Mouse (Mus musculus) frontal cortex, postnatal 36 days (tissue): Measurements from ENCODE around the gene Atp2b4.
"Not testable (repeated sequence)": the region's sequence is repeated elsewhere in the genome, so short reads cannot be mapped to it uniquely, and the experiment has no call there.

Experiments used
- DNase-seq, 2 experiments: peaks; one replicate each; pipeline ENCODE4 v3.0.0; 2022; ENCODE audit warnings: low spot score in 2 of 2

Atp2b4 gene

GRCm38 (mm10) chr1:133694876-133695275, 106.0 kb downstream of the Atp2b4 start:
- no peak for DNase-seq

- no peak for DNase-seq
Measured at GRCm38 (mm10) chr1:133694301-133694700, 106.5 kb downstream of the Atp2b4 start.

- no peak for DNase-seq
Measured at GRCm38 (mm10) chr1:133693536-133694114, 107.2 kb downstream of the Atp2b4 start.

GRCm38 (mm10) chr1:133692195-133692594, 108.6 kb downstream of the Atp2b4 start:
- DNase-seq, result no peak

- DNase-seq, result no peak
Measured at GRCm38 (mm10) chr1:133691046-133691445, 109.8 kb downstream of the Atp2b4 start.

- no peak for DNase-seq
Measured at GRCm38 (mm10) chr1:133689897-133690296, 110.9 kb downstream of the Atp2b4 start, which contains the start of gene Lax1. Gene Lax1, minus strand, starts transcription at chr1:133690108.

- no peak for DNase-seq
Measured at GRCm38 (mm10) chr1:133688301-133688700, 112.5 kb downstream of the Atp2b4 start.

GRCm38 (mm10) chr1:133685749-133686519, 114.9 kb downstream of the Atp2b4 start:
- DNase-seq, result peak in 1 of 2 experiments; percentile 7

- DNase-seq, result no peak
Measured at GRCm38 (mm10) chr1:133671801-133672200, 129.0 kb downstream of the Atp2b4 start.

- no peak for DNase-seq
Measured at GRCm38 (mm10) chr1:133671266-133671665, 129.6 kb downstream of the Atp2b4 start.

GRCm38 (mm10) chr1:133670776-133671175, 130.1 kb downstream of the Atp2b4 start:
- DNase-seq, result no peak

- no peak for DNase-seq
Measured at GRCm38 (mm10) chr1:133670190-133670589, 130.7 kb downstream of the Atp2b4 start.

GRCm38 (mm10) chr1:133668618-133669017, 132.2 kb downstream of the Atp2b4 start:
- DNase-seq, result no peak

GRCm38 (mm10) chr1:133667721-133668120, 133.1 kb downstream of the Atp2b4 start:
- no peak for DNase-seq

GRCm38 (mm10) chr1:133665713-133666112, 135.1 kb downstream of the Atp2b4 start:
- DNase-seq, result not testable (repeated sequence)

GRCm38 (mm10) chr1:133664203-133664970, 136.5 kb downstream of the Atp2b4 start:
- no peak for DNase-seq

- peak; percentile 23 to 65 for DNase-seq
Measured at GRCm38 (mm10) chr1:133663427-133663826, 137.4 kb downstream of the Atp2b4 start.

- no peak for DNase-seq
Measured at GRCm38 (mm10) chr1:133662941-133663340, 137.9 kb downstream of the Atp2b4 start.

- DNase-seq, result peak; percentile 91 to 95
Measured at GRCm38 (mm10) chr1:133661203-133661933, 139.5 kb downstream of the Atp2b4 start, which contains the start of gene Gm38394. Gene Gm38394, minus strand, starts transcription at chr1:133661318.

- peak; percentile 45 to 56 for DNase-seq
Measured at GRCm38 (mm10) chr1:133660466-133661202, 140.2 kb downstream of the Atp2b4 start, which contains the start of gene Zbed6. Gene Zbed6, minus strand, starts transcription at chr1:133660885.

GRCm38 (mm10) chr1:133658878-133659277, 142.0 kb downstream of the Atp2b4 start:
- DNase-seq, result no peak
